Mouse (Mus musculus) T-helper 17 cell (primary cell): ENCODE results near the gene Osm.

ENCODE experiments used
- in situ Hi-C, 2 experiments: fragments of 300-600 bp; cut with MboI, MseI; formaldehyde crosslinking; loops; 1 replicate in 1 of 2; 2 replicates in 1 of 2; pipeline ENCODE4 v1.15.1; 2025; ENCODE audit warnings: high pct_unique_total_duplicates in 2 of 2

Gene Osm

GRCm38 (mm10) chr11:4235665-4236545 lies at the start of gene Osm:
Gene Osm (plus strand): TSS chr11:4236420.
- in situ Hi-C loops, result loop anchor here in 1 of 2 experiments (5.0 kb wide), 1 partner anchor 49 kb away; the partner anchor contains the start of gene Tbc1d10a

- in situ Hi-C loops, result loop anchor here in 1 of 2 experiments (5.0 kb wide), 1 partner anchor 51 kb away; the partner anchor contains the start of gene Osm
Observed at GRCm38 (mm10) chr11:4186486-4187317, 49.5 kb upstream of the Osm start, which contains the start of gene Tbc1d10a. Gene Tbc1d10a (plus strand): TSS chr11:4186789.

GRCm38 (mm10) chr11:4187318-4187700 lies 48.9 kb upstream of the Osm start:
- in situ Hi-C loops, result loop anchor here in 1 of 2 experiments (5.0 kb wide), 1 partner anchor 50 kb away; the partner anchor contains the start of gene Osm

- in situ Hi-C loops, result loop anchor here in 1 of 2 experiments (5.0 kb wide), 1 partner anchor 48 kb away; the partner anchor contains the start of gene Osm
Observed at GRCm38 (mm10) chr11:4189182-4189581, 47.0 kb upstream of the Osm start.

GRCm38 (mm10) chr11:4190677-4191076 lies 45.5 kb upstream of the Osm start:
- in situ Hi-C loops, result no loop called here

GRCm38 (mm10) chr11:4192757-4193156 lies 43.5 kb upstream of the Osm start:
- in situ Hi-C loops, result no loop called here

GRCm38 (mm10) chr11:4193420-4193819 lies 42.8 kb upstream of the Osm start:
- in situ Hi-C loops, result no loop called here

GRCm38 (mm10) chr11:4195597-4196031 lies 40.6 kb upstream of the Osm start:
- in situ Hi-C loops, result no loop called here

- in situ Hi-C loops, result no loop called here
Observed at GRCm38 (mm10) chr11:4196636-4197035, 39.6 kb upstream of the Osm start.

- in situ Hi-C loops, result no loop called here
Observed at GRCm38 (mm10) chr11:4197691-4198090, 38.5 kb upstream of the Osm start.

- in situ Hi-C loops, result no loop called here
Observed at GRCm38 (mm10) chr11:4201981-4202700, 34.1 kb upstream of the Osm start.

- in situ Hi-C loops, result no loop called here
Observed at GRCm38 (mm10) chr11:4202995-4203704, 33.1 kb upstream of the Osm start.

GRCm38 (mm10) chr11:4203705-4204074 lies 32.5 kb upstream of the Osm start:
- in situ Hi-C loops, result no loop called here

- in situ Hi-C loops, result no loop called here
Observed at GRCm38 (mm10) chr11:4205097-4205655, 31.0 kb upstream of the Osm start.

GRCm38 (mm10) chr11:4205951-4206350 lies 30.3 kb upstream of the Osm start:
- in situ Hi-C loops, result no loop called here

GRCm38 (mm10) chr11:4206563-4206962 lies 29.7 kb upstream of the Osm start:
- in situ Hi-C loops, result no loop called here

GRCm38 (mm10) chr11:4207655-4208054 lies 28.6 kb upstream of the Osm start:
- in situ Hi-C loops, result no loop called here

- in situ Hi-C loops, result no loop called here
Observed at GRCm38 (mm10) chr11:4209556-4209955, 26.7 kb upstream of the Osm start.

- in situ Hi-C loops, result no loop called here
Observed at GRCm38 (mm10) chr11:4210786-4211185, 25.4 kb upstream of the Osm start.

GRCm38 (mm10) chr11:4213107-4213506 lies 23.1 kb upstream of the Osm start:
- in situ Hi-C loops, result no loop called here
